Mouse (Mus musculus) brain, embryonic 14.5 days (tissue): Measurements from ENCODE around the gene Wdr48. TPM values are rescaled to one million over a fixed set of nuclear protein-coding genes. Genes with fewer than 3 reads are reported as not detected.

Experiments used
- DNase-seq: peaks from one replicate; pipeline ENCODE4 v3.0.0-alpha.2; 2011; ENCODE audit warnings: low read depth
- CTCF ChIP-seq: fragments of 200-500 bp; IDR thresholded peaks from 2 replicates; pipeline ENCODE4 v1.5.1; 2012; ENCODE audit warnings: inconsistent platforms, mild to moderate bottlenecking, moderate library complexity, borderline replicate concordance; ENCODE audit not compliant: insufficient read depth, insufficient read length; ENCODE audit errors: extremely low read depth
- POLR2A ChIP-seq: fragments of 200-500 bp; IDR thresholded peaks from 2 replicates; pipeline ENCODE4 v1.6.1; 2012; ENCODE audit warnings: mild to moderate bottlenecking, inconsistent platforms, borderline replicate concordance; ENCODE audit not compliant: poor library complexity, insufficient read depth, insufficient read length, severe bottlenecking; ENCODE audit errors: extremely low read depth
- polyA plus RNA-seq: library from polyadenylated mRNA; depleted of rRNA; stranded (reverse); fragments of >200 nt; gene quantifications from 2 replicates; pipeline ENCODE4 v1.2.3, GENCODE M21; 2012; rRNA removed

Wdr48 gene
- polyA plus RNA-seq, 1 experiment = 81.1 TPM

DNA sequence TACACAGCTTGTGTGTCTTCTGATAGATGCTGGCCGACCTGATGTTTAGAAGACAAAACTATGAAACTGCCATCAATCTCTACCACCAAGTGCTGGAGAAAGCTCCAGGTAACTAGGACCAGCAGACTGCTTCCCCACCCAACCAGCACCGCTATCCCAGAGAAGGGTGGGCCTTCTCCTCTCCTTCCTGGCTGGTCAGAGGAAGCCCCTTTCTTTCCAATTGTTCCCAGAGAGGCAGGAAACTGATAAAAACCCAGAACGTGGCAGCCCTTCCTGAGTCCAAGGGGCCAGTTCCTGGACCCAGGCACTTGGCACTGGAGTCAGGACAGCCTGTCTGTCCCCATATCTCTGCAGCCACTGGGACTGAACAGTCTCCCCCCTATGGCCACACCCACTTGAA, 69.5 kb downstream of the Wdr48 start:
- DNase-seq = no peak
- TF ChIP-seq CTCF = no peak
- TF ChIP-seq POLR2A = no peak

DNA sequence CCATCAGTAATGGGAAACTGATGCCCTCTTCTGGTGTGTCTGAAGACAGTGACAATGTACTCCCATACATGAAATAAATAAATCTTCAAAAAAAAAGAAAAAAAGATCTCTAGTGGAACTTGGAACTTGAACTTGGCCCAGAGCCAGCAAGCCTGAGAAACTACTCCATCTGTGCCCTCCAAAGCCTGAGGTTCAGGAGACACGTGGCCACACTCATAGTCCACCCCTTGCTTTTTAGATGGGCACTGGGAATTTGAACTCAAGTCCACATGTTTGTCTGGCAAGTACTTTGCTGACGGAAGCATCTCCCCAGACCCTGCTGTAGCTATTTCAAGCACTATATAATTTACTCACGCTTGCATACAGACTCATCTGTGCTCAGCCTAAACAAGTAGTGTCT, 70.5 kb downstream of the Wdr48 start:
- no peak for DNase-seq
- TF ChIP-seq POLR2A (no peak), CTCF (no peak)

DNA sequence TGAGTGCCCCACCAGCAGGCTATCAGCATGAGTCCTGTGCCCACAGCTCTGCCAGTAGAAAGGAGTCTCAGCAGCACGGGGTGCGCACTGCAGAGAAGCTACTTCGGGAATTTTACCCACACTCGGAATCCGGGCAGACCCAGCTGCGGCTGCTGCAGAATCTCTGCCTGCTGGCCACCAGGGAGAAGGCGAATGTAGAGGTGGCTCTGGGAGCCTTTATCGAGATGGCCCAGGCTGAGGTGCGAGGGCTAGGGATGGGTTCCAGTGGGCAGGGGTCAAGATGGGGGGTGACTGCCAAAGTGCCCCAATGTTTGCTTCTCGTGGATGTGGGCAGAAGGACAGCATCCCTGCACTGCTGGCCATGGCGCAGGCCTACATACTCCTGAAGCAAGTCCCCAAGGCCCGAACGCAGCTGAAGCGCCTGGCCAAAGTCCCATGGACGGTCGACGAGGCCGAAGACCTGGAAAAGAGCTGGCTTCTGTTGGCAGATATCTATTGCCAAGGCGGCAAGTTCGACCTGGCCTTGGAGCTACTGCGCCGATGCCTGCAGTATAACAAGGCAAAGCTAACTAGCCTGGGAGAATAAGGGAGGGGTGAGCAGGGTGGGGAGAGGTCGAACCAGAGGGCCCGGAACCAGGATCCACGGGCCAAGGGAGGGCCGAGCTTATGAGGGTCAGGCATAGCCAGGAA, 71.7 kb downstream of the Wdr48 start:
- TF ChIP-seq POLR2A (no peak), CTCF (no peak)
- no peak for DNase-seq

DNA sequence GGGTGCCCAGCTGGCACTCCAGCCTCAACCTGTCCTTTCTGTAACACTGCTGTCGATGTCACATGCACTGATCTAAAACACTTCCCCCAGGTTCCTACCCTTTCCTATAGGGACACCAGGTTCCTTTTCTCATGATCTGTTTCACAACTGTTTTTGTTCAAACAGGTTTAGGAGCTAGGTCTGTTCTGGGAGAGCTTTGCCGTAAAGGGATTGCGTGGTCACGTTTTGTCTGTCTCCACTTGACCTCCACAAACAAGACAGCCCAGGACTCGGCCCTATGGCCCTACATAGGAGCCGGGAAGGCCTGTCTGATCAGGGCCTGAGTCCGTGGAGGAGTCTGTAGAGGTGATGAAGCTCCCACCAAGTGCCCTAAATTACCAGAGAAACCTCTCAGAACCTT, 75.1 kb downstream of the Wdr48 start:
- no peak for TF ChIP-seq POLR2A
- TF ChIP-seq CTCF = no peak
- DNase-seq = no peak

DNA sequence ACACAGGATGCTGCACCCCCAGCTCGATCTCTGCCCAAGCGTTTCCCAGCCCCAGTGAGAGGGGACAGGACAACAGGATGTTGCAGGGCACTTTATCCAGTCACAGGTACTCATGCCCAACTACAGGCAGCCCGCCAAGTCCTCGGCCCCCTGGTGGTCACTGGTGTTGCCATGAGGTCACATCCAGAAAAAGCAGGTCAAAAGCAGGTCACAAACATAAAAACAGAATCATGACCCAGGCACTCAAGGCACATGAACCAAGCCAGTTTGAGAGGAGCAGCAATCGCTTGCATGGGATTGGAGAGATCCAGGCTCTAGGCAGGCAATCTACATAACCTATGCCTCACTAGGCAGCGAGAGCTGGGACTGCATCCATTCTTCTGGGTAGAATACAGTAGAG, 75.5 kb downstream of the Wdr48 start:
- no peak for DNase-seq

DNA sequence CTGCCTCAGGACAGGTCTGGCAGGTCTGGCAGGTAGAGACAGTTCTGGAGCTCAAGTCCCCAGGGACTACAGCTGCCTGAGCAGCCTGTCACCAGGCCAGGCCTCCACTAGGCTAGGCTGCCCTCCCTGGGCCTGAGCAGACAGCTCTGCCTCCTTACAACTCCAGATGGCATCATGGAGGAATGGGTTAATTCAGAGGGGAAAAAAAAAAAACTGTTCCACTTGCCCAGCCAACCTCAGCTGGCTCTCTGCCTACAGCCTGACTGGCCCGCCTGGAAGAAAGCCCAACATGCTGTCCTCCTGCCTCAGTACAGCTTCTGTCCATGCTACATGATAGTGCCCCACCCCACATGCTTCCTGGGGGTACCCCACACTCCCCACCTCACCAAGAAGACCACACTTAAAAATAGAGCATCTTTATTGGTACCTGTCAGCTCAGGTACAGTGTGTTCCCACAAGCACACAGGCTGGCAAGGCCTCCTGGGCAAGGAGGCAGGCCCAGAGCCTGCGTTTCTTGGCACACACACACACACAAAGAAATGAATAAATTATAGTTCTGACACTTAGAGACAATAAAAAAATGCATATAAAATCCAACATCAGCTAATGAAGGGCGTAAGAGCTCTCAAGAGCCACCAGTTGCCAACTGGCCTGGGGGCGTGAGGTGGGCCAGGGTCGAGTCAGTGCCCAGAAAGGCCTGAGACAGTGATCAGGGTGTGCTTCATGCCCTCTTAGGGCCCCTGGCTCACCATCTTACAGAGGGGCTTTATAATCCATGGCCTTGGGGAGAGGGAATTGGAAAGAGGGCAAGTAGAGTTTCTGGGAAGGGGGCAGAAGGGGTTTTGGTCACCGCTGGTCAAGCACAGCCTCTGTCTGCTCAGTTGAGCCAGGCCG, 76.3 kb downstream of the Wdr48 start:
- TF ChIP-seq CTCF = no peak
- peak; percentile 92 for DNase-seq

More for the DNA sequence above, 75.5 kb downstream of the Wdr48 start:
- no peak for TF ChIP-seq POLR2A
- peak; percentile 38; the same call in 1 of the 2 replicates for TF ChIP-seq CTCF

DNA sequence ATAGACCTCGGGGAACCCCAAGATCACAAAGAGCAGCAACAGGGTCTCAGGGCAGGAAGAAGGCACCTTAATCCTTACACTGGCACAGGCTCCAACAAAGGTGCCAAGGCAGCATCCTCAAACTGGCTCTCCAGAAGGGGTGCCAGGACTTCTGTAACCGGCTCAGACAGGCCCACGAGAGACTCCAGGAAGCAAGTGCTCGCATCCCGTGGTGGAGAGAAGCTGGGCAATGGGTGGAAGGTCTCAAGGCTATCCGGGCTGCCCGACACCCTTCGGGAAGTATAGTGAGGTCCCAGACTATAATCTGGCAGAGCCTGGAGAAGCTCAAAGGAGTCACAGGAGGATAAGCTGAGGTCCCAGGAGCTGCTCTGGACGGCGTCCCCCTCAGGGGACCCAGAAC, 77.5 kb downstream of the Wdr48 start:
- DNase-seq = no peak
- no peak for TF ChIP-seq CTCF
- TF ChIP-seq POLR2A = no peak

DNA sequence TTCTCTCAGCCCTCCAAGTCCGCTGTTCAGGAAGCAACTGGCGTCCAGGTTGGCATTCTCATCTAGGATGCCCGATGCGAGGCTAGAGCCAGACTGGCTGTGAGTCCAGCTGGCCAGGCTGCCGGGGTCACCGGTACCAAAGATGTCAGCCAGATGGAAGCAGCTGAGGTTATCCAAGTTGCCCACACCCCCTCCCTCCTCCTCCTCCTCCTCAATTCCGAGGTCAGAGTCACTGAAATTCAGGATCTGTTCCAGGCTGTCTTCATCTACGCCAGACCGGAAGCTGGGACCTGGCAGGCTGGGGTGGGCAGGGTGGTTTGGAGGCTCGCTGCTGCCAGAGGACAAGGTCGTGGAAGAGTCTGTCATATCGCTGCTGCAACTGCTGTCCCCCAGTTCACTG, 77.9 kb downstream of the Wdr48 start:
- no peak for DNase-seq
- TF ChIP-seq POLR2A (no peak), CTCF (no peak)

DNA sequence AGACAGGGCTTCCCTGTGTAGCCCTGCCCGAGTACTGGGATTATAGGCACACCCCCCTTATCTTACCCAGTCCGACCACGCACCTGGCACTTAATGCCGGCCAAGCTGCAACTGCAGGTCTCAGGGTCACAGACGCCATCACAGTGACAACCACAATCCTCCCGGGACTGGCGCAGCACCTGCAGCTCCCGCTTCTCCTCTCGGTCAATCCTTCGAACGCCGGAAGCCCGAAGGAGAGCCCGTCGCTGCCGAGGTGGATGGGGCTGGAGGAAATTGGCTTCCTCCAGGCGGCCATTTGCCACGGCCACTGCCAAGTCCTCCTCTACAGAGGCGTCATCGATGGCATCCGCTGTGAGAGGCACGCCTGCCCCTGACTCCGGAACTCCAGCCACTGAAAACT, 78.6 kb downstream of the Wdr48 start:
- TF ChIP-seq POLR2A (no peak), CTCF (no peak)
- DNase-seq = no peak

DNA sequence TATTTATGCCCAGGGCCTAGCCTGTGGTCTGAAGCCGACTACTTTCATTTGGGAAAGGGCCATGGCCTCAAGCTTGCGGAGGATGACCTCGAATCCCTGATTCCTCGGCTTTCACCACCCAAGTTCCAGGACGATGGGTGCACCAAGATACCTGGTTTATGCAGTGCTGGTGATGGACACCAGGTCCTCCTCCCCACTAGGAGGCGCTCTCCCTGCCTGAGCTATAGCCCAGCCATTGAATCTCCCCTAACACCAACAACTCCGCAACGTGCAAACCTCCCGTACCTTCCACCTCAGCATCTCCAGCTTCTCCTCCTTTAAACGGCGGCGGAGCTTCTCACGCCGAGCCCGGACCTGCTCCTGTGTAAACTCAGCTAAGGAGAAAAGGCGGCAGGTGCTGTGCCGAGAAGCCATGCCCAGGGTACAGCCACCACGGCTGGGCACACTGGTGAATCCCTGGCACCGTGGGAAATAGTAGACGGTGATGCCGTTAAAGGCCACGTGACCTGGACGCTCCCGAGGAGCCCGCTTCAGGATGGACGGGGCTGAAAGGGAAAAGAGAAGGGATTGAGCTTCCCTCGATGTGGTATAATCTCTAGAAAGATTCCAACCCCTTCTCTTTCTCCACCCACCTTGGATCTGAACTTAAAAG, 79.3 kb downstream of the Wdr48 start:
- TF ChIP-seq CTCF (peak; percentile 30; the same call in 1 of the 2 replicates), POLR2A (no peak)
- DNase-seq = no peak

DNA sequence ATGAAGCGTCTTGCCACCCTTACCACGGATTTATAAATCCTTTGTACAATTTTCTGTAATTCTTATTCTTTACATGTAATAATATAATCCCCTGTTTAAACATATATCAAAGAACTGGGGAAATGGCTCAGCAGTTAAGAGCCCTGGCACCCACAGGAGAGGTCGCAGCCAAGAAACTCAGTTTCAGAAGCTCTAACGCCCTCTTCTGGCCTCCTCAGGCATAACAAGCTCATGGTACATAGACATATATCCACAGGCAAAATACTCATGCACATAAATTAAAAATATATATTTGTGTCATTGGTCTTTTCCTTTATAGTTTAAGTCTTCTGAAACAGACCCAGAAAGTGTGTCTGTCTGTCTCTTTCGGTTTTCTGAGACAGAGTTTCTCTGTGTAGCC, 79.9 kb downstream of the Wdr48 start:
- no peak for TF ChIP-seq POLR2A
- TF ChIP-seq CTCF = peak; percentile 3; the same call in 1 of the 2 replicates
- DNase-seq = no peak

DNA sequence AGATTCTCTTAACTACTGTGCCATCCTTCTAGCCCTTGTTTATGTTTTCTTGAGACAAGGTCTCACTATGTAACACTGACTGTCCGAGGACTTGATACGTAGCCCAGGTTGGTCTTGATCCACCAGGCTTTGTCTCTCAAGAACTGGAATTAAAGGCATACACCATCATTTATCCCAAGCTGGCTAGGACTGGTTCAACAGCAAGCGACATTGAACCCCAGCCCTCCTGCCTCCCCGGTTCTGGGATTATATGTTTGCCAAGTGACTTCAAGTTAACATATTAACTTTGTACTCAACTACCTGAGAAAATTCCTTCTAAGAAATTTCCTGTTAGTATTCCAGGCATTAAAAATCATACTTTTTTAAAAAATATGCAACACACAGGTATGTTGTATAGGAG, 80.6 kb downstream of the Wdr48 start:
- no peak for TF ChIP-seq CTCF
- TF ChIP-seq POLR2A = no peak
- DNase-seq = no peak

Other genes with a start within 250 kb of the Wdr48 start
- 0.44 and 0.90 TPM in 2 replicates for gene Scn10a, start 175.6 kb upstream of the Wdr48 start, polyA plus RNA-seq
- 0.18 and 0.21 TPM in 2 replicates for gene Scn11a, start 69.4 kb upstream of the Wdr48 start, polyA plus RNA-seq
- 22.5 and 23.2 TPM in 2 replicates for gene Gorasp1, start 42.7 kb downstream of the Wdr48 start, polyA plus RNA-seq
- gene Ttc21a, start 42.7 kb downstream of the Wdr48 start, polyA plus RNA-seq = 1.1 and 2.1 TPM in 2 replicates
- 3.4 and 4.9 TPM in 2 replicates for gene Csrnp1, start 89.8 kb downstream of the Wdr48 start, polyA plus RNA-seq
- 0.01 TPM in 1 of 2 replicates, not detected in the other for gene Xirp1, start 128.7 kb downstream of the Wdr48 start, polyA plus RNA-seq
- gene Cx3cr1, start 175.0 kb downstream of the Wdr48 start, polyA plus RNA-seq = 4.4 and 6.4 TPM in 2 replicates
- 0.08 and 0.19 TPM in 2 replicates for gene Ccr8, start 197.2 kb downstream of the Wdr48 start, polyA plus RNA-seq
- gene Slc25a38, start 215.5 kb downstream of the Wdr48 start, polyA plus RNA-seq = 29.0 and 30.3 TPM in 2 replicates
- gene Rpsa, start 232.8 kb downstream of the Wdr48 start, polyA plus RNA-seq = 1,952 and 2,264 TPM in 2 replicates